Mouse (Mus musculus) lung, embryonic 15.5 days (tissue): ENCODE results near the gene Golga2. TPM values are rescaled to one million over a fixed set of nuclear protein-coding genes. Genes with fewer than 3 reads are reported as not detected.
"Not testable (repeated sequence)": the region's sequence is repeated elsewhere in the genome, so short reads cannot be mapped to it uniquely, and the experiment has no call there.

Experiments
- ATAC-seq: fragments of 200-750 bp; cut with Nextera tagmentation; 2 replicates; pipeline ENCODE4 v1.8.0; 2017; ENCODE audit warnings: moderate number of reproducible peaks, borderline replicate concordance; ENCODE audit not compliant: low FRiP score, low TSS enrichment; ENCODE audit errors: extremely low read depth
- H3K27ac ChIP-seq: fragments of 300-500 bp; sonication (generic); 2 replicates; pipeline ENCODE4 v1.5.1; 2015; ENCODE audit warnings: moderate library complexity, mild to moderate bottlenecking, inconsistent platforms
- H3K27me3 ChIP-seq: fragments of 300-500 bp; sonication (generic); 2 replicates; pipeline ENCODE4 v1.6.1; 2015; ENCODE audit warnings: inconsistent platforms
- H3K36me3 ChIP-seq: fragments of 300-500 bp; sonication (generic); 2 replicates; pipeline ENCODE4 v1.6.1; 2015; ENCODE audit warnings: inconsistent platforms
- H3K4me1 ChIP-seq: fragments of 300-500 bp; sonication (generic); 2 replicates; pipeline ENCODE4 v1.6.1; 2015; ENCODE audit warnings: inconsistent platforms
- H3K4me2 ChIP-seq: fragments of 300-500 bp; sonication (generic); 2 replicates; pipeline ENCODE4 v1.6.1; 2015; ENCODE audit warnings: inconsistent platforms, mild to moderate bottlenecking, moderate library complexity
- H3K4me3 ChIP-seq: fragments of 300-500 bp; sonication (generic); 2 replicates; pipeline ENCODE4 v1.5.1; 2015; ENCODE audit warnings: mild to moderate bottlenecking, inconsistent platforms
- H3K9ac ChIP-seq: fragments of 300-500 bp; sonication (generic); 2 replicates; pipeline ENCODE4 v1.6.1; 2015; ENCODE audit warnings: inconsistent platforms
- H3K9me3 ChIP-seq: fragments of 300-500 bp; sonication (generic); 2 replicates; pipeline ENCODE4 v1.6.1; 2016; ENCODE audit warnings: inconsistent platforms
- WGBS: fragments of 180-500 bp; shearing (Covaris S2); methylation state at CpG from one replicate; pipeline ENCODE4 v1.1.7; 2015; 5-methylcytosine and 5-hydroxymethylcytosine counted together
- polyA plus RNA-seq: library from polyadenylated mRNA; unstranded; fragments of >200 nt; fragmentation: Nextera tagmentation; extraction: Ambion mirVana; gene quantifications from 2 replicates; pipeline ENCODE4 v1.2.1, GENCODE M21; 2015

Gene Golga2
- polyA plus RNA-seq, 1 experiment from 2014 or later, result 22.8 TPM

- WGBS, result 79% methylated on average over 3 of the region's 3 CpGs
- Histone ChIP-seq H3K4me3 (no peak overlapping the region), H3K36me3 (peaks cover 54% of the 10 kb centered on the region), H3K9ac (no peak overlapping the region), H3K4me2 (no peak overlapping the region), H3K9me3 (no peaks in the 10 kb centered on the region), H3K27me3 (no peaks in the 10 kb centered on the region), H3K27ac (no peak overlapping the region), H3K4me1 (no peaks in the 10 kb centered on the region)
- no peak for ATAC-seq
These were observed 8.1 kb downstream of the Golga2 start for GRCm38 (mm10) chr2:32295285-32295684.

- WGBS, result 87% methylated on average over 2 of the region's 2 CpGs
These were observed 8.7 kb downstream of the Golga2 start for GRCm38 (mm10) chr2:32295842-32296241.

GRCm38 (mm10) chr2:32299469-32299868 is 12.3 kb downstream of the Golga2 start:
- no peak overlapping the region for H3K4me2 ChIP-seq
- H3K9ac ChIP-seq, result no peak overlapping the region
- no peaks in the 10 kb centered on the region for H3K9me3 ChIP-seq
- no peaks in the 10 kb centered on the region for H3K27me3 ChIP-seq
- H3K4me1 ChIP-seq, result no peaks in the 10 kb centered on the region
- H3K27ac ChIP-seq, result no peak overlapping the region
- no peak overlapping the region for H3K4me3 ChIP-seq
- WGBS, result 80% methylated on average over 4 of the region's 4 CpGs
- no peak for ATAC-seq
- peaks cover 74% of the 10 kb centered on the region for H3K36me3 ChIP-seq

More at GRCm38 (mm10) chr2:32295842-32296241, 8.7 kb downstream of the Golga2 start:
- H3K36me3 ChIP-seq, result peaks cover 55% of the 10 kb centered on the region
- H3K4me3 ChIP-seq, ATAC-seq, H3K27ac ChIP-seq, H3K27me3 ChIP-seq, H3K4me1 ChIP-seq, H3K9me3 ChIP-seq, H3K4me2 ChIP-seq, H3K9ac ChIP-seq: not testable (repeated sequence)

GRCm38 (mm10) chr2:32302952-32303351 is 15.8 kb downstream of the Golga2 start:
- H3K27ac ChIP-seq, result no peak overlapping the region
- H3K27me3 ChIP-seq, result no peaks in the 10 kb centered on the region
- no peak overlapping the region for H3K4me3 ChIP-seq
- 90% methylated on average over 10 of the region's 10 CpGs for WGBS
- ATAC-seq, result no peak
- no peak overlapping the region for H3K4me2 ChIP-seq
- H3K36me3 ChIP-seq, result peaks cover 88% of the 10 kb centered on the region
- H3K9me3 ChIP-seq, result no peaks in the 10 kb centered on the region
- H3K9ac ChIP-seq, result no peak overlapping the region
- H3K4me1 ChIP-seq, result no peaks in the 10 kb centered on the region

- no peaks in the 10 kb centered on the region for H3K9me3 ChIP-seq
- no peak for ATAC-seq
- H3K27me3 ChIP-seq, result no peaks in the 10 kb centered on the region
- H3K4me2 ChIP-seq, result no peak overlapping the region
- H3K4me3 ChIP-seq, result no peak overlapping the region
- no peak overlapping the region for H3K27ac ChIP-seq
- H3K9ac ChIP-seq, result no peak overlapping the region
- peaks cover 84% of the 10 kb centered on the region for H3K36me3 ChIP-seq
- WGBS, result 51% methylated on average over 8 of the region's 8 CpGs
- H3K4me1 ChIP-seq, result no peaks in the 10 kb centered on the region
These were observed 17.1 kb downstream of the Golga2 start for GRCm38 (mm10) chr2:32304145-32304832.

GRCm38 (mm10) chr2:32305668-32306067 is 18.5 kb downstream of the Golga2 start:
- WGBS, result 93% methylated on average over 5 of the region's 5 CpGs
- Histone ChIP-seq H3K36me3 (peaks cover 74% of the 10 kb centered on the region), H3K9me3 (no peaks in the 10 kb centered on the region), H3K27ac (no peak overlapping the region), H3K9ac (no peak overlapping the region), H3K4me3 (no peak overlapping the region), H3K27me3 (no peaks in the 10 kb centered on the region), H3K4me1 (peaks cover 4% of the 10 kb centered on the region), H3K4me2 (no peak overlapping the region)
- ATAC-seq, result no peak

GRCm38 (mm10) chr2:32306176-32306575 is 19.0 kb downstream of the Golga2 start:
- Histone ChIP-seq H3K27me3 (no peaks in the 10 kb centered on the region), H3K9ac (no peak overlapping the region), H3K9me3 (no peaks in the 10 kb centered on the region), H3K27ac (no peak overlapping the region), H3K4me3 (no peak overlapping the region), H3K4me2 (no peak overlapping the region), H3K4me1 (peaks cover 9% of the 10 kb centered on the region), H3K36me3 (peaks cover 74% of the 10 kb centered on the region)
- WGBS, result 84% methylated on average over 9 of the region's 9 CpGs
- no peak for ATAC-seq

- Histone ChIP-seq H3K9me3 (no peaks in the 10 kb centered on the region), H3K27me3 (no peaks in the 10 kb centered on the region), H3K27ac (no peak overlapping the region), H3K4me2 (no peak overlapping the region), H3K4me1 (peaks cover 19% of the 10 kb centered on the region), H3K36me3 (peaks cover 67% of the 10 kb centered on the region), H3K4me3 (no peak overlapping the region), H3K9ac (no peak overlapping the region)
- WGBS, result 80% methylated on average over 6 of the region's 6 CpGs
- no peak for ATAC-seq
These were observed 20.1 kb downstream of the Golga2 start for GRCm38 (mm10) chr2:32307247-32307798.

- Histone ChIP-seq H3K9me3 (no peaks in the 10 kb centered on the region), H3K9ac (no peak overlapping the region), H3K27ac (no peak overlapping the region), H3K4me3 (no peak overlapping the region), H3K4me2 (no peak overlapping the region), H3K4me1 (peaks cover 24% of the 10 kb centered on the region), H3K27me3 (no peaks in the 10 kb centered on the region), H3K36me3 (peaks cover 58% of the 10 kb centered on the region)
- no peak for ATAC-seq
- 45% methylated on average over 8 of the region's 8 CpGs for WGBS
These were observed 21.0 kb downstream of the Golga2 start for GRCm38 (mm10) chr2:32307941-32308760.

- Histone ChIP-seq H3K27me3 (no peaks in the 10 kb centered on the region), H3K4me2 (no peak overlapping the region), H3K9me3 (no peaks in the 10 kb centered on the region), H3K27ac (no peak overlapping the region), H3K4me3 (no peak overlapping the region), H3K9ac (no peak overlapping the region), H3K36me3 (peaks cover 50% of the 10 kb centered on the region), H3K4me1 (peaks cover 24% of the 10 kb centered on the region)
- WGBS, result 85% methylated on average over 16 of the region's 16 CpGs
- no peak for ATAC-seq
These were observed 21.8 kb downstream of the Golga2 start for GRCm38 (mm10) chr2:32308870-32309568.

- Histone ChIP-seq H3K4me2 (0 out of 2 replicates have a peak overlapping the region, but pooled peaks have one; percentile 100), H3K9me3 (no peaks in the 10 kb centered on the region), H3K27ac (no peak overlapping the region), H3K4me3 (no peak overlapping the region), H3K27me3 (no peaks in the 10 kb centered on the region), H3K9ac (no peak overlapping the region), H3K36me3 (peaks cover 37% of the 10 kb centered on the region), H3K4me1 (peaks cover 30% of the 10 kb centered on the region)
- WGBS, result 81% methylated on average over 18 of the region's 18 CpGs
- ATAC-seq, result no peak
These were observed 23.1 kb downstream of the Golga2 start for GRCm38 (mm10) chr2:32310096-32310845.
